Mouse (Mus musculus): Measurements from ENCODE around the gene Vip.

DNA sequence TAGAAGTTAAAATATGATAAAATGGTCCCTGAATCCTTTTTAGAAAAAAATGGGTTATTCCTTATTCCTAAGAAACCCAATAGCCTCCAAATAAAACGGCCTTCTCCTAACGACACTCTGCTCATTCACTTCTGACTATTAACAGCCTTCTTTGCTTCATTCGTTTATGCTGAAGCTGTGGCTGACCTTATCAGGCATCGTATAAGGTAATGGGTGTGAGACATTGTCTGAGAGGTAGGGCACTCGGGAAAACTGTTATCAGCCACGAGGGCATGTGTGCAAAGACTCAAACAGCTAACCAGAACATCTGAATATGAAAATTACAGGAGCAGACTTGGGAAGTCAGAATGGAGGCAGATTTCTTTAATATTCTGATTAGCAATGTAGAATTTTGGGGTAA, 42.5 kb upstream of the Vip start:
- TF ChIP-seq EP300 (IDR thresholded peaks at IDR 0.05; ENCODE audit: insufficient read depth, low read depth, low read length), result no peak
- no peak for TF ChIP-seq CTCF (IDR thresholded peaks at IDR 0.05; ENCODE audit: low read depth, low read length)

All from ES-Bruce4 (cell line).